Mouse (Mus musculus): ENCODE data around the gene Tes3-ps. TPM values are rescaled to one million over a fixed set of nuclear protein-coding genes. Genes with fewer than 3 reads are reported as not detected.

Gene Tes3-ps
- polyA plus RNA-seq (2017; shearing (Covaris generic)): 4.5 TPM

DNA sequence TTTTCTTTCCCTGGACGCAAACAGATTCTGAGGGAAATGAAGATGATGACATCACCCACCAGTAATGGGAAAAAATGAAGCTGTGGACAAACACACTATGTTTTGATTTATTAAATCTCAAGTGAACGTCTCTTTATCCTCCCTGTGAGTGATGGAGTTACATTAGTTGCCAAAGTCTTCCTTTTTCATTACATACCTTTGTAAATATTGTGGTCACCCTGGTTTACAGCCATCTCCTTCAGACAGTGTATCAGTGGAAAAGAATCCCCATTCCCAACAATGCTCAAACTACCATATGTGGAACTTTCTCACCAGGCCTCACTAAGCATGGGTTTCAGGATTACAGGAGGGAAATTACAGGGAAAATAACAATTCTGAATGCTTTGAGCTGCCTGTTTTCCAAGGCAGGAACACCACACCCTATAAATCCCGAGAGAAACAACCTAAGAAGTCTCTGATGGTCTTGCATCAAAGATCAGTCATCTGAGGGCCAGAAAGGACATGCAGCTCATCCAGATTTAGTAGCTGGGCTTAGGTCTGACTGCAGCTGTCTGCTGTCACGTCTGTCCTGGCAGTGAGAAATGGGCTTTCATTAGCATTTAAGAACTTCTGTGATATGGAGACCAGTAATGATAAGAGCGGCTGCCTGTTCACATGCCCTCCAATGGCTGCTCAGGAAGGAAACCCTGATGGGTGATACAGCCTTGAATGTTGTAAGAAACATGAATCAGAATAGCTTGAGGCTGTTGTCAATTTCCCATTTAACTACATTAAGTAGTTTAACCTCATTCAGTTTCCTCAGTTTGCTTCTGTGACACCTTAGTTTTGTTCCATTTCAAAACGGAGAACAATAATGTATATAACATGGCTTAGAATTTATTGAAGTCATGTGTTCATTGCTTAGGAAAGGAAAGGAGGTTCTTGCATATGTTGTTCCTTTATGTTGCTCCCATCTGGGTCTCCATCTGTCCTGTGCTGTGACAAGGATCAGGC, at the start of gene Tes3-ps:
Tes3-ps (plus strand) TSS at position 943 of the 993 bp plus-strand sequence.

DNA sequence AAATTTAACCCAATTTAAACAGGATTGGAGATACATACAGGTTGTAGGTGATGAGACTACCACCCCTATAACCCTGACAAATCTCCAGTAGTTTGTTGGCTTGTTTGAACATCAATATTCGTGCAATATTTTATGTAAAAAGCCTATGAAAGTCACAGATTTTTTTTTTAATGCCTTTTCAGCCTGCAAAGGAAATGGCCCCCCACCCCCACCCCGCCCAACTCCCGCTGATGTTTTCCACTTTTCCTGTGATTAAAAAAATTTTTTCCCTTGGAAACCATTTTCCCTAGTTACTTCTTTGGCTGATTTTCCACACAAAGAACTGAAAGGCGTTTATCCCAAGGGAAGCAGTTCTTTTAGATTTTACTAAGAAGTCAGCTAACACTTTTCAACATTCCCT, 11.4 kb downstream of the Tes3-ps start, which contains the start of gene Ecm2:
Ecm2 (plus strand) TSS at position 301 of the 400 bp plus-strand sequence.

DNA sequence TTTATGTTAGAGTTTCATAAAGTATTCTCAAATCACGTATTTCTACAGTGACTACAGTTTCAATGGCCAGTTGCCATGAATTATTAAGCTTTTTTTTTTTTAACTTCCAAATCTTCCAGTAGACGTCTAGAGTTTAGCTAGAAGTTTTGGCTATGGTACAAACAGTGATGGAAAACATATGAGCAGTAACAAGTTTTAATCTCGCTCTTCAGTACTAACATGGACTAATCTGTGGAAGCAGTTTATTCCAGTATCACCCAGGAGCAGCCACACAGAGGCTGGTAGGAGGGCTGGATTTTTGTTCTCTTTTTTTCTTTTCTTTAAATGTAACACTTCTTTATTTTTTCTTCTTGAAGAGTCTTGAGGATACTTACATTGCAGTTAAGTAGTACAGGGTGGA, 51.2 kb downstream of the Tes3-ps start, which contains the start of gene Aspn:
Aspn (plus strand) TSS at position 165 of the 400 bp plus-strand sequence.

Other genes with a start within 250 kb of the Tes3-ps start
- 44.8 TPM for gene Susd3, start 244.6 kb upstream of the Tes3-ps start, polyA plus RNA-seq (2017; shearing (Covaris generic))
- gene Fgd3, start 173.0 kb upstream of the Tes3-ps start, polyA plus RNA-seq (2017; shearing (Covaris generic)): 22.3 TPM
- 13.6 TPM for gene Bicd2, start 151.7 kb upstream of the Tes3-ps start, polyA plus RNA-seq (2017; shearing (Covaris generic))
- gene Ippk, start 72.1 kb upstream of the Tes3-ps start, polyA plus RNA-seq (2017; shearing (Covaris generic)): 14.2 TPM
- gene Ecm2, start 11.5 kb downstream of the Tes3-ps start, polyA plus RNA-seq (2017; shearing (Covaris generic)): 0.31 TPM
- gene Aspn, start 51.1 kb downstream of the Tes3-ps start, polyA plus RNA-seq (2017; shearing (Covaris generic)): not detected
- 0.17 TPM for gene Omd, start 89.1 kb downstream of the Tes3-ps start, polyA plus RNA-seq (2017; shearing (Covaris generic))
- gene Ogn, start 114.7 kb downstream of the Tes3-ps start, polyA plus RNA-seq (2017; shearing (Covaris generic)): 0.17 TPM
- gene Cenpp, start 159.5 kb downstream of the Tes3-ps start, polyA plus RNA-seq (2017; shearing (Covaris generic)): 3.1 TPM
- gene Nol8, start 159.8 kb downstream of the Tes3-ps start, polyA plus RNA-seq (2017; shearing (Covaris generic)): 52.5 TPM
- 60.7 TPM for gene Iars, start 188.8 kb downstream of the Tes3-ps start, polyA plus RNA-seq (2017; shearing (Covaris generic))

All from activated CD4-positive, CD25-positive, alpha-beta regulatory T cell, adult 9 weeks (primary cell).